Mouse (Mus musculus): Measurements from ENCODE around the gene Alox12.

GRCm38 (mm10) chr11:70254337-70254736 is 816 bp downstream of the Alox12 start:
- TF ChIP-seq CTCF (IDR thresholded peaks at IDR 0.05; ENCODE audit: borderline replicate concordance, extremely low read depth, insufficient read depth, insufficient read length) (no peak), POLR2A (IDR thresholded peaks at IDR 0.05; ENCODE audit: borderline replicate concordance, extremely low read depth, insufficient read depth, insufficient read length, poor library complexity, severe bottlenecking) (no peak)

All from brain, embryonic 14.5 days (tissue).